Mouse (Mus musculus) embryonic fibroblast, embryonic 13.5 days (primary cell): Measurements from ENCODE around the gene Aldh3b2.

ENCODE experiments used
- CTCF ChIP-seq: IDR thresholded peaks from 2 replicates; pipeline ENCODE4 v1.5.1; 2011; ENCODE audit warnings: mild to moderate bottlenecking, control low read depth, low read length, moderate library complexity, borderline replicate concordance; ENCODE audit not compliant: insufficient read depth
- POLR2A ChIP-seq: IDR thresholded peaks from 2 replicates; pipeline ENCODE4 v1.6.1; 2011; ENCODE audit warnings: low read depth, mild to moderate bottlenecking, control low read depth, low read length, moderate library complexity

DNA sequence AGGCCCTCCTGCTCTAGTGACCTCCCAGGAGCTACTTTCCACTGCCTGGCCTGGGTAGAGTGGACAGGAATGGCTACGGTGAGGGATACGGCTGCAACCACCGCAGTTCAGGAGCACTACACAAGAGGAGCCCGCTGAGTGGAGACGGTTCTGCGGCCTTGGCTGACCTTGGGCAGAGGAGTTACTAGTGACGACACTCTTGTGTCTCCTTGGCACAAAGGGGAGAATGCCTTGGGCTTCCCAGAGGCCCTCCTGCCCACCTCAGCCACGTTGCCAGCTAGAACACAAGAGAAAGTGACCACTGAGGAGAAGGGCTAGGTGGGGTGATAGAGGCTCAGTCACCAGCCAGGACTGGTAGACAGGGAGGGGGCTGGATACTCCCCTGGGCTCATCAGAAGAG is 47.9 kb upstream of the Aldh3b2 start:
- TF ChIP-seq CTCF (no peak), POLR2A (no peak)
